Mouse (Mus musculus) naive thymus-derived CD4-positive, alpha-beta T cell, adult 5 months (primary cell): ENCODE data around the gene Lsm10. TPM values are rescaled to one million over a fixed set of nuclear protein-coding genes. Genes with fewer than 3 reads are reported as not detected.

Experiments
- polyA plus RNA-seq: library from polyadenylated mRNA; unstranded; fragments of 100-300 nt; shearing (Covaris generic); gene quantifications from one replicate; pipeline ENCODE4 v1.2.1, GENCODE M21; 2017

Gene Lsm10
- 16.6 TPM for polyA plus RNA-seq

GRCm38 (mm10) chr4:126096464-126097111 lies at the start of gene Lsm10:
TSS of gene Lsm10 (plus strand) at chr4:126096623.

DNA sequence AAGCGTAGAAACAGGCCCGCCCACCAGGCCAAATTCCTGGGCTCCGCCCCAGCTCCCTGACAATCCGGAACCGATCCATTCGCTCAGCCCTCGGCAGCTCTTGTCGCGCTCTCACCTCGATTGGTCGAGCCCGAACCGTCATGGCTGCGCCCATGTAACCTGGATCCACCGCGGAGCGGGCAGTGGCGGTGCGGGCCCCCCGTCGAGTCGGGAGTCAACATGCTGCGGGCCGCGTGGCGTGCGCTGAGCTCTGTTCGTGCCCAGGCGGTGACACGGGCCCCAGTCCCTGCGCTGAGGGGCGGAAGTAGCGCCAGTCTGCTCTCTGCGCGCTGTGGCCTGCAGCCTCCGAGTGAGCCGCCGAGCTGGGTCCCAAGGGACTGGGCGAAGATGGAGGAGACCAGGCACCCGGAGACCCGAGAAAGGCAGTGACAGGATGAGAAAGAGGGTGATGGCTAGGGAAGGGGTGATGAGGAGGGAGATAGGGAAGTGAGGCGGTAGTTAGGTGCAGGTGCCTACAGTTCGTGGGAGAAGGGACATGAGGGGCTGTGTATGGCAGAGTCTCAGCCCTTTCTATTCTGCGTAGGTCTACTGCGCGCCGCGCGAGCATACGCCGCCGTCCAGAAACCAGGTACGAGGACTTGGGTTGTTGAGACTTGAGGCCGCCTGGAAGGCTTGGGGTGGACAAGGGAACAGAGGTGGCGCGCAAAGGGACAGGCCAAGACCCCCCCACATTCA lies 49.4 kb upstream of the Lsm10 start, which contains the start of gene Mrps15:
TSS of gene Mrps15 (plus strand) at position 75 of the 735 bp plus-strand sequence.

GRCm38 (mm10) chr4:126058134-126058996 lies 38.1 kb upstream of the Lsm10 start, which contains the start of gene Oscp1:
TSS of gene Oscp1 (plus strand) at chr4:126058565.

DNA sequence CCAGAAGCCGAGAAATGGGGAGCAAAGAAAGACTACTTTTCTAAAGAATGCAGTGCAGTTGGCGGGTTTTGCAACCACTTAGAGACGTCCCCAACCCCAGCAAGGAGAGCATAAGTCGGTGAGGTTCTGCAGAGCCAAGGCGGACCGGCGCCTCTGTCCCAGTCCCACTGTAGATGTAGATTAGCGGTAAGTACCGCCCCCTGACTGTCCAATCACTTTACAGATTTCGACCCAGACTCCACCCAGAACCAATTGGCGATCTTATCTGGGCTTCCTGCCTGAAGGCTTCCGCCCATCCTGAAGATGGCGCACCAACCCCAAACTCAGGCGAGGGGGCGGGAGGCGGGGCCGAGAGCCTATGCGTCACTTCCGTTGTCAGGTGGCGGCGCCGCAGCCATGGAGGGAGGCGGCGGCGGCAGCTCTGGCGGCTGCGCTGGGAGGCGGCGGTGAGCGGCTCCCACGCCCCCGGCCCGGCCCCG lies 7.2 kb downstream of the Lsm10 start, which contains the start of gene Stk40:
TSS of gene Stk40 (plus strand) at position 368 of the 479 bp plus-strand sequence.

DNA sequence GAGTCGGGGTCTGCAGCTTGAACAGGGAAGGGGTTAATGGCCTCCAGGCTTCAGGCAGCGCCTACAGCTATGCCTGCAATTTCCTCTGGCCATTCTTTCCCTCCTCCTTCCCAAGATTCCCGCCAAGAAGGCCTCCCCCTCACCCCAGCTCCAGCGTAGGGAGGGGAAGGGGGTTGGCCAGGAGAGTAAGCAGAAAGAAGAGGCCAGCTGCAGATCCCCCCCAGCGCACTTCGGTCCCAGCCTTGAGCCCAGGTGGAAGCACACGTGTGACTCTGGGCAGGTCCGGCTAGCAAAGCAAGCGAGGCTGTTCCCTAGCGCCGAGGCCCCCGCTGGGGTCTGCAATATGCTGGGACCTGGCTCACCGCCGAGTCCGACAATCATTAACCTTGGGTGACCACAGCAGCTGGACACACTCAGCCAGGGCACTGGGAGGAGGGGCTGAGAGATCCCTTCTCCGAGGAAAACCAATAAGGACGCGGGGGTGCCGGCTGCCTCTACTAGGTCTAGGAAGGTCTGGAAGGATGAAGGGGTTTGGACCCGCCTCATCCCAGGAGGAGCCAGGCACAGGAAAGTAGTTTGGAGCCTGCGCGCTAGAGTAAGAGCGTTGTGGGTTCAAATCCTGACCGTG lies 51.2 kb downstream of the Lsm10 start, which contains the start of gene Eva1b:
TSS of gene Eva1b (plus strand) at position 212 of the 628 bp plus-strand sequence.

Other genes starting within 250 kb of the Lsm10 start
- gene Csf3r, start 72.1 kb upstream of the Lsm10 start, polyA plus RNA-seq, result not detected
- gene Mrps15, start 49.7 kb upstream of the Lsm10 start, polyA plus RNA-seq, result 81.3 TPM
- gene Oscp1, start 38.1 kb upstream of the Lsm10 start, polyA plus RNA-seq, result 0.07 TPM
- 42.3 TPM for gene Stk40, start 7.3 kb downstream of the Lsm10 start, polyA plus RNA-seq
- gene Eva1b, start 51.1 kb downstream of the Lsm10 start, polyA plus RNA-seq, result 20.7 TPM
- gene Sh3d21, start 66.9 kb downstream of the Lsm10 start, polyA plus RNA-seq, result 0.91 TPM
- gene Thrap3, start 106.1 kb downstream of the Lsm10 start, polyA plus RNA-seq, result 335 TPM
- 38.1 TPM for gene Map7d1, start 159.7 kb downstream of the Lsm10 start, polyA plus RNA-seq
- gene Trappc3, start 165.7 kb downstream of the Lsm10 start, polyA plus RNA-seq, result 66.7 TPM
- not detected for gene Col8a2, start 190.2 kb downstream of the Lsm10 start, polyA plus RNA-seq
- 68.9 TPM for gene Adprhl2, start 225.1 kb downstream of the Lsm10 start, polyA plus RNA-seq
- not detected for gene Tekt2, start 229.1 kb downstream of the Lsm10 start, polyA plus RNA-seq